Mouse (Mus musculus) midbrain, postnatal 0 days (tissue): ENCODE results near the gene Isx. TPM values are rescaled to one million over a fixed set of nuclear protein-coding genes. Genes with fewer than 3 reads are reported as not detected.

ENCODE experiments used
- ATAC-seq: fragments of 200-750 bp; cut with Nextera tagmentation; 2 replicates; pipeline ENCODE4 v1.8.0; 2017; ENCODE audit warnings: moderate number of reproducible peaks, mild to moderate bottlenecking, moderate TSS enrichment, moderate library complexity; ENCODE audit not compliant: low FRiP score
- DNase-seq: peaks from one replicate; pipeline ENCODE4 v3.0.0-alpha.2; 2015; ENCODE audit warnings: low spot score
- H3K27ac ChIP-seq: fragments of 300-500 bp; sonication (generic); 2 replicates; pipeline ENCODE4 v1.5.1; 2014; ENCODE audit warnings: low read depth, mild to moderate bottlenecking, low read length, mixed read lengths
- H3K27me3 ChIP-seq: fragments of 300-500 bp; sonication (generic); 2 replicates; pipeline ENCODE4 v1.6.1; 2014; ENCODE audit warnings: low read length, control low read depth, mixed read lengths; ENCODE audit not compliant: insufficient read depth
- H3K36me3 ChIP-seq: fragments of 300-500 bp; sonication (generic); 2 replicates; pipeline ENCODE4 v1.6.1; 2014; ENCODE audit warnings: low read length, control low read depth, mixed read lengths; ENCODE audit not compliant: insufficient read depth
- H3K4me1 ChIP-seq: fragments of 300-500 bp; sonication (generic); 2 replicates; pipeline ENCODE4 v1.6.1; 2014; ENCODE audit warnings: mild to moderate bottlenecking, control low read depth, antibody characterized with exemption, low read length, mixed read lengths; ENCODE audit not compliant: insufficient read depth
- H3K4me2 ChIP-seq: fragments of 300-500 bp; sonication (generic); 2 replicates; pipeline ENCODE4 v1.6.1; 2014; ENCODE audit warnings: low read depth, mild to moderate bottlenecking, low read length, mixed read lengths; ENCODE audit not compliant: poor library complexity, severe bottlenecking
- H3K4me3 ChIP-seq: fragments of 300-500 bp; sonication (generic); 2 replicates; pipeline ENCODE4 v1.5.1; 2014; ENCODE audit warnings: low read depth, mild to moderate bottlenecking, low read length, moderate library complexity
- H3K9ac ChIP-seq: fragments of 300-500 bp; sonication (generic); replicated peaks from 2 replicates; pipeline ENCODE4 v1.6.1; 2014; ENCODE audit warnings: mild to moderate bottlenecking, low read length, moderate library complexity, mixed read lengths; ENCODE audit not compliant: poor library complexity, severe bottlenecking
- H3K9me3 ChIP-seq: fragments of 300-500 bp; sonication (generic); 2 replicates; pipeline ENCODE4 v1.6.1; 2016; ENCODE audit warnings: low read length, control low read depth
- CTCF ChIP-seq: IDR thresholded peaks from 2 replicates; pipeline ENCODE4 v1.5.1; 2016; ENCODE audit warnings: antibody characterized with exemption, mild to moderate bottlenecking
- WGBS: fragments of 180-500 bp; shearing (Covaris S2); extraction: QIAGEN DNeasy Blood & Tissue Kit; methylation state at CpG from one replicate; pipeline ENCODE4 v1.1.7; 2014; 5-methylcytosine and 5-hydroxymethylcytosine counted together
- polyA plus RNA-seq: library from polyadenylated mRNA; unstranded; fragments of >200 nt; fragmentation: Nextera tagmentation; extraction: Ambion mirVana; gene quantifications from 2 replicates; pipeline ENCODE4 v1.2.1, GENCODE M21; 2015
- total RNA-seq: library from RNA; depleted of rRNA; stranded (reverse); fragments of >200 nt; gene quantifications from 2 replicates; pipeline ENCODE4 v1.2.3, GENCODE M21; 2014

Isx gene
- total and polyA plus RNA-seq, 2 experiments from 2014 or later: not detected

GRCm38 (mm10) chr8:74850971-74851370 is 22.0 kb upstream of the Isx start:
- no peaks in the 10 kb centered on the region for H3K4me1 ChIP-seq
- ATAC-seq (no peak), DNase-seq (no peak)
- TF ChIP-seq CTCF: no peak
- no peaks in the 10 kb centered on the region for H3K27me3 ChIP-seq
- H3K9me3 ChIP-seq: no peaks in the 10 kb centered on the region
- H3K4me2 ChIP-seq: no peak overlapping the region
- H3K27ac ChIP-seq: no peak overlapping the region
- H3K9ac ChIP-seq: no peak overlapping the region
- no peaks in the 10 kb centered on the region for H3K36me3 ChIP-seq
- H3K4me3 ChIP-seq: no peak overlapping the region

- H3K9ac ChIP-seq: no peak overlapping the region
- 38% methylated on average over 3 of the region's 3 CpGs for WGBS
- H3K9me3 ChIP-seq: no peaks in the 10 kb centered on the region
- H3K4me2 ChIP-seq: no peak overlapping the region
- no peak for DNase-seq
- TF ChIP-seq CTCF: no peak
- ATAC-seq: no peak
- no peak overlapping the region for H3K27ac ChIP-seq
- H3K36me3 ChIP-seq: no peaks in the 10 kb centered on the region
- no peaks in the 10 kb centered on the region for H3K27me3 ChIP-seq
- H3K4me3 ChIP-seq: no peak overlapping the region
- H3K4me1 ChIP-seq: no peaks in the 10 kb centered on the region
These were observed 21.1 kb upstream of the Isx start for GRCm38 (mm10) chr8:74851837-74852236.

- peak; percentile 60; the same call in 1 of the 2 replicates for ATAC-seq
- H3K9ac ChIP-seq: no peak overlapping the region
- H3K9me3 ChIP-seq: no peaks in the 10 kb centered on the region
- peak; percentile 77 for DNase-seq
- H3K4me2 ChIP-seq: no peak overlapping the region
- no peak overlapping the region for H3K27ac ChIP-seq
- 25% methylated on average over 5 of the region's 5 CpGs for WGBS
- TF ChIP-seq CTCF: peak; percentile 75
- H3K36me3 ChIP-seq: no peaks in the 10 kb centered on the region
- H3K4me3 ChIP-seq: no peak overlapping the region
- H3K27me3 ChIP-seq: no peaks in the 10 kb centered on the region
- no peaks in the 10 kb centered on the region for H3K4me1 ChIP-seq
These were observed 19.5 kb upstream of the Isx start for GRCm38 (mm10) chr8:74853488-74853887.

GRCm38 (mm10) chr8:74854786-74855185 is 18.2 kb upstream of the Isx start:
- Histone ChIP-seq H3K4me2 (no peak overlapping the region), H3K36me3 (no peaks in the 10 kb centered on the region), H3K4me3 (no peak overlapping the region), H3K4me1 (no peaks in the 10 kb centered on the region), H3K27ac (no peak overlapping the region), H3K9ac (no peak overlapping the region), H3K9me3 (no peaks in the 10 kb centered on the region), H3K27me3 (no peaks in the 10 kb centered on the region)
- WGBS: 94% methylated on average over 4 of the region's 4 CpGs
- DNase-seq (no peak), ATAC-seq (no peak)
- no peak for TF ChIP-seq CTCF

- H3K27ac ChIP-seq: no peak overlapping the region
- no peak for DNase-seq
- H3K9me3 ChIP-seq: no peaks in the 10 kb centered on the region
- ATAC-seq: no peak
- no peak overlapping the region for H3K4me3 ChIP-seq
- WGBS: 98% methylated on average over 3 of the region's 3 CpGs
- no peak overlapping the region for H3K4me2 ChIP-seq
- H3K9ac ChIP-seq: no peak overlapping the region
- H3K27me3 ChIP-seq: no peaks in the 10 kb centered on the region
- no peaks in the 10 kb centered on the region for H3K4me1 ChIP-seq
- H3K36me3 ChIP-seq: no peaks in the 10 kb centered on the region
- TF ChIP-seq CTCF: no peak
These were observed 17.6 kb upstream of the Isx start for GRCm38 (mm10) chr8:74855341-74855740.

- no peaks in the 10 kb centered on the region for H3K27me3 ChIP-seq
- H3K9me3 ChIP-seq: no peaks in the 10 kb centered on the region
- 88% methylated on average over 4 of the region's 4 CpGs for WGBS
- H3K27ac ChIP-seq: no peak overlapping the region
- no peaks in the 10 kb centered on the region for H3K4me1 ChIP-seq
- DNase-seq (no peak), ATAC-seq (no peak)
- H3K4me2 ChIP-seq: no peak overlapping the region
- H3K9ac ChIP-seq: no peak overlapping the region
- no peak for TF ChIP-seq CTCF
- no peaks in the 10 kb centered on the region for H3K36me3 ChIP-seq
- no peak overlapping the region for H3K4me3 ChIP-seq
These were observed 13.7 kb upstream of the Isx start for GRCm38 (mm10) chr8:74859241-74859640.
